Mouse (Mus musculus): ENCODE results near the gene Tapbp. TPM values are rescaled to one million over a fixed set of nuclear protein-coding genes. Genes with fewer than 3 reads are reported as not detected.

Gene Tapbp
- polyA plus RNA-seq, 1 experiment, result 22.1 TPM

- Histone ChIP-seq H3K4me3 (ENCODE audit: insufficient read depth, low read length) (peak overlapping the region; percentile 80; the same call in 1 of the 2 replicates), H3K27ac (ENCODE audit: insufficient read depth, low read length) (no peak overlapping the region), H3K4me1 (ENCODE audit: control insufficient read depth, insufficient read depth, low read length) (no peaks in the 10 kb centered on the region; the same call in 1 of the 2 replicates)
- TF ChIP-seq CTCF (IDR thresholded peaks at IDR 0.05; ENCODE audit: extremely low read depth, insufficient read depth, low read length) (no peak), POLR2A (IDR thresholded peaks at IDR 0.05; ENCODE audit: extremely low read depth, insufficient read depth, low read length) (no peak)
Observed at GRCm38 (mm10) chr17:33953961-33954565, 38.4 kb downstream of the Tapbp start.

DNA sequence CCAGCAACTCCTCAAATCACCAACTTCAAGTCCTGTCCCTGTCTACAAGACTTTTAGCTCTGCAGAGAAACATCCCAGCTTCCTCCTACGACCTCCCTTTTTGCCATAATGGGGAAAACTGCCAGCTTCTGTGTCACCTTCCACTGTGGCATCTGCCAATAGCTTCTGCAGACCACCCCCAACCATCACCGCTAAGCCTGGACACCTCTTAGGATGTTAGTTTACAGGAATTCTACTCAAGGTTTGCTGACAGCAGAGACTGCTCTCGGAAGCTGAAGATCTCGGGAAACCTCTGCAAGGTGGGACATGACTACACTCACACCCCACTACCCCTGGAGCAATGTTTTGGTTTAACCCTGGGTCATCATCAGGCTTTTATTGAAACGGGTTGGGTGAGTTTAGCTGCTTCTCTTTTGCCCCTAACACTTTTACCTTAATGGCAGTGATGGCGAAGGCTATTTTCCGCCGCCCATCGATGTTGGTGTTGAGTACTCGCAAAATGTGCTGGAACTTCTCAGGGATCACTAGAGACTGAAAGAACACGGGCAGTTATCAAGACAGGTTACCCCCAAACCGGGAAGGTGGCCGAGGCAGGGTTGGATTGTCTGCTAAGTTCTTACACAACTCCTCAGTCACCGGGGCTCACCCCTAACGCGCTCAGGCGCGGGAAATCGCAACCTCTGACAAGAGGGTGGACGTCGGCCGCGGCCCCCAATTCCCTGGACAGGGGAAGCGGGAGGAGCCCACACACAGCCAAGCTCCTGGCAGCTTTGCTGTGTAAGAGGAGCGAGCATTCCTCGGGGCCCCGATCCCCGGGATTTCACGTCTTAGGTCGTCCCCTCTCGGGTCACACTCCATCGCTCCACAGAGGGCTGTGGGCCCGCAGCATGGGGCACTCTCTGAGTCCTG is 39.2 kb downstream of the Tapbp start:
- Histone ChIP-seq H3K27ac (ENCODE audit: insufficient read depth, low read length) (peak overlapping the region; percentile 17; the same call in 1 of the 2 replicates), H3K4me3 (ENCODE audit: insufficient read depth, low read length) (peak overlapping the region; percentile 80), H3K4me1 (ENCODE audit: control insufficient read depth, insufficient read depth, low read length) (no peaks in the 10 kb centered on the region; the same call in 1 of the 2 replicates)
- no peak for TF ChIP-seq CTCF (IDR thresholded peaks at IDR 0.05; ENCODE audit: extremely low read depth, insufficient read depth, low read length)
- 0 out of 2 replicates have a peak, but pooled peaks have one; percentile 24 for TF ChIP-seq POLR2A (IDR thresholded peaks at IDR 0.05; ENCODE audit: extremely low read depth, insufficient read depth, low read length)

DNA sequence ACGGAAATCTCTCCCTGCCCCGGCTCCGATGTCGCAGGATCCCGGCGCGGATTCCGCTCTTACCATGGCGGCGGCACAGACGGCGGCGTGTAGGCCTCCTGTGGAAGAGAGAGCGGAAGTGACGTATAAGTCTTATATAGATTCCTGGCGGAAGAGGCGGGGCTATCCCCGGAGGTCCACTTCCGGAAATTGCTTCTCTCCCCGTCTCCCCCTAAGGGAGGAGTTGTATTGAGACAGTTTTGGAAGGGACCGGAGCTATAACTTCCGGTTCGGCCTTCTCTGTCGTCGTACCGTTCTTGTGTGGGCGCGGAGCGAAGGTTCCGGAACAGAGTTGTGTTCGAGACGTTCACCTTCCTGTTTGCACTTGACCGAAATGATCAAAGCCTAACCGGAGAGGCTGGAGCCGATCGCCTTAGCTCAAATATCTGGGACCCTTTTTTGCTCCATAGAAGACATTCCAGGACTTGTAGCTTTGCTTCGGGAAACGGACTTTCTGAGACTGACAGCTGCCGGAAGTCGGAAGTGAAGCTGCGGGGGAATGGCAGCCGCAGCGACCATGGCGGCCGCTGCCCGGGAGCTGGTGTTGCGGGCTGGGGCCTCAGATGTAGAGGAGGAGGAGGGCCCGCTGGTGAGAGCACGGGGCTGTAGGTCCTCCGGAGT is 40.0 kb downstream of the Tapbp start, which contains the start of the genes Vps52 and Rps18:
TSS of gene Vps52 (plus strand) at position 258 of the 660 bp plus-strand sequence.
TSS of gene Rps18 (minus strand) at position 447 of the 660 bp plus-strand sequence.
- H3K27ac ChIP-seq (ENCODE audit: insufficient read depth, low read length), result peak within 1 kb of the TSS; percentile 68
- TF ChIP-seq POLR2A (IDR thresholded peaks at IDR 0.05; ENCODE audit: extremely low read depth, insufficient read depth, low read length), result peak; percentile 89
- no peak for TF ChIP-seq CTCF (IDR thresholded peaks at IDR 0.05; ENCODE audit: extremely low read depth, insufficient read depth, low read length)

GRCm38 (mm10) chr17:33956336-33956735 is 40.6 kb downstream of the Tapbp start:
- H3K4me1 ChIP-seq (ENCODE audit: control insufficient read depth, insufficient read depth, low read length), result no peaks in the 10 kb centered on the region; the same call in 1 of the 2 replicates
- no peak overlapping the region for H3K27ac ChIP-seq (ENCODE audit: insufficient read depth, low read length)
- no peak for TF ChIP-seq POLR2A (IDR thresholded peaks at IDR 0.05; ENCODE audit: extremely low read depth, insufficient read depth, low read length)
- no peak for TF ChIP-seq CTCF (IDR thresholded peaks at IDR 0.05; ENCODE audit: extremely low read depth, insufficient read depth, low read length)

More for the DNA sequence above, 40.0 kb downstream of the Tapbp start, which contains the start of the genes Vps52 and Rps18:
- Histone ChIP-seq H3K4me3 (ENCODE audit: insufficient read depth, low read length) (peak within 1 kb of the TSS; percentile 80), H3K4me1 (ENCODE audit: control insufficient read depth, insufficient read depth, low read length) (no peaks in the 10 kb centered on the region; the same call in 1 of the 2 replicates)

GRCm38 (mm10) chr17:33957493-33957892 is 41.8 kb downstream of the Tapbp start:
- no peak overlapping the region for H3K27ac ChIP-seq (ENCODE audit: insufficient read depth, low read length)

More at GRCm38 (mm10) chr17:33956336-33956735, 40.6 kb downstream of the Tapbp start:
- peak overlapping the region; percentile 80 for H3K4me3 ChIP-seq (ENCODE audit: insufficient read depth, low read length)

DNA sequence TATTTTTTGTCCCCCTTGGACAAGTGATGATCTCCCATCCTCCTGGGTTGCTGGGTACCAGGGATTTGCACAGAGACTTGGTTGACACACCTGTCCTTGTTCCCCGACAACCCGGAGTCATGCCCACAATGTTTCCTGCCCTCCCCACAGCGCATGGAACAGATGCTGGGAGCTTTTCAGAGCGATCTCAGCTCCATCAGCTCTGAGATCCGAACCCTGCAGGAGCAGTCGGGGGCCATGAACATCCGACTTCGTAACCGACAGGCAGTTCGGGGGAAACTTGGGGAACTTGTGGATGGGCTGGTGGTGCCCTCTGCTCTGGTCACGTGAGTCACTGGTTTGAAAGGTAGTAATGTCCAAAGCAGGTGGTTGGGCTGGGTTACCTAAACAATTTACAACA is 42.8 kb downstream of the Tapbp start:
- no peak overlapping the region for H3K4me3 ChIP-seq (ENCODE audit: insufficient read depth, low read length)
- TF ChIP-seq CTCF (IDR thresholded peaks at IDR 0.05; ENCODE audit: extremely low read depth, insufficient read depth, low read length) (no peak), POLR2A (IDR thresholded peaks at IDR 0.05; ENCODE audit: extremely low read depth, insufficient read depth, low read length) (no peak)
- no peaks in the 10 kb centered on the region; the same call in 1 of the 2 replicates for H3K4me1 ChIP-seq (ENCODE audit: control insufficient read depth, insufficient read depth, low read length)
- H3K27ac ChIP-seq (ENCODE audit: insufficient read depth, low read length), result no peak overlapping the region

More at GRCm38 (mm10) chr17:33957493-33957892, 41.8 kb downstream of the Tapbp start:
- TF ChIP-seq POLR2A (IDR thresholded peaks at IDR 0.05; ENCODE audit: extremely low read depth, insufficient read depth, low read length) (no peak), CTCF (IDR thresholded peaks at IDR 0.05; ENCODE audit: extremely low read depth, insufficient read depth, low read length) (no peak)
- Histone ChIP-seq H3K4me1 (ENCODE audit: control insufficient read depth, insufficient read depth, low read length) (no peaks in the 10 kb centered on the region; the same call in 1 of the 2 replicates), H3K4me3 (ENCODE audit: insufficient read depth, low read length) (no peak overlapping the region)

- Histone ChIP-seq H3K27ac (ENCODE audit: insufficient read depth, low read length) (no peak overlapping the region), H3K4me1 (ENCODE audit: control insufficient read depth, insufficient read depth, low read length) (no peaks in the 10 kb centered on the region; the same call in 1 of the 2 replicates), H3K4me3 (ENCODE audit: insufficient read depth, low read length) (no peak overlapping the region)
- no peak for TF ChIP-seq CTCF (IDR thresholded peaks at IDR 0.05; ENCODE audit: extremely low read depth, insufficient read depth, low read length)
- no peak for TF ChIP-seq POLR2A (IDR thresholded peaks at IDR 0.05; ENCODE audit: extremely low read depth, insufficient read depth, low read length)
Observed at GRCm38 (mm10) chr17:33959135-33959534, 43.4 kb downstream of the Tapbp start.

GRCm38 (mm10) chr17:33959948-33960347 is 44.2 kb downstream of the Tapbp start:
- H3K27ac ChIP-seq (ENCODE audit: insufficient read depth, low read length), result no peak overlapping the region
- no peak for TF ChIP-seq CTCF (IDR thresholded peaks at IDR 0.05; ENCODE audit: extremely low read depth, insufficient read depth, low read length)
- TF ChIP-seq POLR2A (IDR thresholded peaks at IDR 0.05; ENCODE audit: extremely low read depth, insufficient read depth, low read length), result no peak
- H3K4me1 ChIP-seq (ENCODE audit: control insufficient read depth, insufficient read depth, low read length), result no peaks in the 10 kb centered on the region; the same call in 1 of the 2 replicates
- no peak overlapping the region for H3K4me3 ChIP-seq (ENCODE audit: insufficient read depth, low read length)

GRCm38 (mm10) chr17:33962876-33963275 is 47.2 kb downstream of the Tapbp start:
- TF ChIP-seq POLR2A (IDR thresholded peaks at IDR 0.05; ENCODE audit: extremely low read depth, insufficient read depth, low read length) (no peak), CTCF (IDR thresholded peaks at IDR 0.05; ENCODE audit: extremely low read depth, insufficient read depth, low read length) (no peak)
- no peaks in the 10 kb centered on the region for H3K4me1 ChIP-seq (ENCODE audit: control insufficient read depth, insufficient read depth, low read length)
- H3K4me3 ChIP-seq (ENCODE audit: insufficient read depth, low read length), result no peak overlapping the region
- H3K27ac ChIP-seq (ENCODE audit: insufficient read depth, low read length), result no peak overlapping the region

Measured in cortical plate, adult 2 months (tissue).